Mouse (Mus musculus) E14TG2a.4 (cell line): ENCODE data around the gene Kcnh6.

Experiments used
- CTCF ChIP-seq: conservative IDR thresholded peaks from 2 replicates; pipeline ENCODE4 v1.5.1; 2014; ENCODE audit warnings: low read length
- POU5F1 ChIP-seq: IDR thresholded peaks from 2 replicates; pipeline ENCODE4 v1.6.1; 2014; ENCODE audit warnings: low read length, borderline replicate concordance

DNA sequence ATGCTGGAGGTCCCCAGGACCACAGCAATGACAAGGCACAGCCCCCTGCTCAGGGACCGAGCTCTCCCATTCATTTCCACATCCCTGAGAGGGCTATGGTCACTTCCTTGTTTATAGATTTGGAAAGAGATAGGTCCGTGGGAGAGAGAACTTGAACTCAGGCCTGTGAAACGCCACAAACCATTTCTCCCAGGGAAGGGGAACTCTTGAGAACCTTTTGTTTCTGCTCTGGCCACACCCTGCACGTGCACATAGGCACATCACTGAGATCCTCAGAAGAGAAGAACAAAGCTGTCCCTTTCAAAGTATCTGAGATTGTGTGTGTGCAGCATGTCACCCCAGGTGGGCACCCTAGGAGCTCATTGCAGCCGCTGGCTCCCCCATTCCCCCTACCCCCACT lies 29.3 kb upstream of the Kcnh6 start:
- TF ChIP-seq CTCF (no peak), POU5F1 (no peak)
